Mouse (Mus musculus) gastrocnemius, adult 2 months (tissue): Measurements from ENCODE around the gene Fen1. TPM values are rescaled to one million over a fixed set of nuclear protein-coding genes. Genes with fewer than 3 reads are reported as not detected.

Source experiments
- DNase-seq: peaks from one replicate; pipeline ENCODE4 v3.0.0; 2022
- H3K27ac ChIP-seq: fragments of 200-600 bp; 2 replicates; pipeline ENCODE4 v1.8.1; 2022; ENCODE audit warnings: mild to moderate bottlenecking
- H3K4me3 ChIP-seq: fragments of 200-600 bp; 2 replicates; pipeline ENCODE4 v1.8.1; 2022; ENCODE audit warnings: mild to moderate bottlenecking, moderate library complexity
- CTCF ChIP-seq: fragments of 200-600 bp; IDR thresholded peaks from 2 replicates; pipeline ENCODE4 v1.8.1; 2022; ENCODE audit warnings: antibody characterized with exemption, mild to moderate bottlenecking, moderate library complexity
- intact Hi-C: fragments of 180-260 bp; cut with DNase I; formaldehyde crosslinking; loops from one replicate; pipeline ENCODE4 v1.15.1; 2025
- total RNA-seq, 2 experiments: library from RNA; stranded (reverse); gene quantifications; 2 replicates each; pipeline ENCODE4 v1.2.3; 2021

Gene Fen1
- total RNA-seq, 2 experiments from 2014 or later = 4.0 to 4.3 TPM

GRCm38 (mm10) chr19:10231871-10232270 lies 27.9 kb upstream of the Fen1 start:
- Histone ChIP-seq H3K27ac (no peak overlapping the region), H3K4me3 (no peak overlapping the region)
- no peak for TF ChIP-seq CTCF
- intact Hi-C loops = no loop called here
- no peak for DNase-seq

GRCm38 (mm10) chr19:10231016-10231415 lies 27.0 kb upstream of the Fen1 start:
- TF ChIP-seq CTCF = no peak
- no peak for DNase-seq
- no peak overlapping the region for H3K4me3 ChIP-seq
- intact Hi-C loops = no loop called here
- H3K27ac ChIP-seq = no peak overlapping the region

- intact Hi-C loops = no loop called here
- no peak overlapping the region for H3K27ac ChIP-seq
- DNase-seq = no peak
- no peak for TF ChIP-seq CTCF
- no peak overlapping the region for H3K4me3 ChIP-seq
Observed at GRCm38 (mm10) chr19:10225767-10226166, 21.8 kb upstream of the Fen1 start.

GRCm38 (mm10) chr19:10224637-10225453 lies 20.9 kb upstream of the Fen1 start:
- intact Hi-C loops = no loop called here
- Histone ChIP-seq H3K27ac (no peak overlapping the region), H3K4me3 (no peak overlapping the region)
- TF ChIP-seq CTCF = no peak
- DNase-seq = no peak

- TF ChIP-seq CTCF = no peak
- no peak for DNase-seq
- intact Hi-C loops = no loop called here
- no peak overlapping the region for H3K4me3 ChIP-seq
- no peak overlapping the region for H3K27ac ChIP-seq
Observed at GRCm38 (mm10) chr19:10223561-10223960, 19.6 kb upstream of the Fen1 start.

- Histone ChIP-seq H3K4me3 (no peak overlapping the region), H3K27ac (no peak overlapping the region)
- intact Hi-C loops = no loop called here
- DNase-seq = no peak
- TF ChIP-seq CTCF = no peak
Observed at GRCm38 (mm10) chr19:10222656-10223055, 18.7 kb upstream of the Fen1 start.

- no peak for DNase-seq
- Histone ChIP-seq H3K27ac (no peak overlapping the region), H3K4me3 (no peak overlapping the region)
- TF ChIP-seq CTCF = no peak
- intact Hi-C loops = no loop called here
Observed at GRCm38 (mm10) chr19:10221585-10221984, 17.6 kb upstream of the Fen1 start.

GRCm38 (mm10) chr19:10219593-10219992 lies 15.6 kb upstream of the Fen1 start:
- no peak for TF ChIP-seq CTCF
- H3K27ac ChIP-seq = no peak overlapping the region
- intact Hi-C loops = no loop called here
- no peak overlapping the region for H3K4me3 ChIP-seq
- no peak for DNase-seq

GRCm38 (mm10) chr19:10219108-10219507 lies 15.1 kb upstream of the Fen1 start:
- Histone ChIP-seq H3K27ac (no peak overlapping the region), H3K4me3 (no peak overlapping the region)
- peak; percentile 49 for DNase-seq
- peak; percentile 74 for TF ChIP-seq CTCF
- intact Hi-C loops = no loop called here

GRCm38 (mm10) chr19:10216101-10216500 lies 12.1 kb upstream of the Fen1 start:
- Histone ChIP-seq H3K4me3 (no peak overlapping the region), H3K27ac (no peak overlapping the region)
- DNase-seq = no peak
- intact Hi-C loops = no loop called here
- TF ChIP-seq CTCF = no peak

- H3K4me3 ChIP-seq = no peak overlapping the region
- intact Hi-C loops = no loop called here
- peak; percentile 40 for DNase-seq
- TF ChIP-seq CTCF = no peak
- no peak overlapping the region for H3K27ac ChIP-seq
Observed at GRCm38 (mm10) chr19:10213796-10214471, 10.0 kb upstream of the Fen1 start.

- TF ChIP-seq CTCF = no peak
- no peak for DNase-seq
- Histone ChIP-seq H3K27ac (no peak overlapping the region), H3K4me3 (no peak overlapping the region)
- intact Hi-C loops = no loop called here
Observed at GRCm38 (mm10) chr19:10210885-10211284, 6.9 kb upstream of the Fen1 start.

- intact Hi-C loops = loop anchor here (5.0 kb wide), 1 partner anchor 292 kb away; no protein-coding TSS in a partner anchor
- Histone ChIP-seq H3K4me3 (no peak overlapping the region), H3K27ac (no peak overlapping the region)
- no peak for TF ChIP-seq CTCF
- DNase-seq = no peak
Observed at GRCm38 (mm10) chr19:10208851-10209250, 4.9 kb upstream of the Fen1 start.

- no peak for DNase-seq
- peak overlapping the region; percentile 85 for H3K4me3 ChIP-seq
- TF ChIP-seq CTCF = no peak
- H3K27ac ChIP-seq = peak overlapping the region; percentile 97; the same call in 1 of the 2 replicates
- intact Hi-C loops = loop anchor here (5.0 kb wide), 1 partner anchor 288 kb away; no protein-coding TSS in a partner anchor
Observed at GRCm38 (mm10) chr19:10205051-10205450, 1.1 kb upstream of the Fen1 start.
